In the genomic region with DNA sequence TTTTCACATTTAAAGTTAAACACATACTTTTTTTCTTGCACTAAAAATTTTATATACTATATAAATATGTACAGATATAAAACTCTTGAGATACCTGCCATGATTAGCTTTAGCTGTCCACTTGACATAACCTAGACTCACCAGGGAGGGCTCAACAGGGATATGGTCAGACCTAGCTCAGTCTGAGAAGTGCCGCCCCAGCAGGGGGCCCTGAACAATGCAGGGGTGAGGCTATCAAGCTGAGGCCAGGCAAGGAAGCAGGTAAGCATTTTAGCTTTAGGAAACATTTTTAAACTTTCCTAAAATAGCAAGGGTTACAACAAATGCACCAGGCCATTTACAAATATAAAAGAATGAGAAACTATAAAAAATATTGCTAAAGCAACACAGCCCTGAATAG, we compare ENCODE assay signal across 22 mouse cellular contexts.
"Had no signal": no experiment of that assay in that cellular context is flagged by ENCODE, and none has a peak within 500 bp of the region (broad histone marks: within the 10 kb centered on the region; RNA-seq: fewer than 3 reads in every experiment).

No protein-coding gene starts in this region.

- DNase-seq: gastrocnemius, postnatal 10 days; gastrocnemius, postnatal 25 days; heart, adult 18-20 months; kidney, adult 11 months; kidney, adult 2 months; kidney, adult 9 months; kidney, postnatal 14 days; kidney, postnatal 36 days; liver; liver, embryonic 13.5 days; liver, postnatal 0 days had no signal

- H3K4me3 ChIP-seq: heart, embryonic 10.5 days; heart, embryonic 12.5 days; hindbrain, embryonic 13.5 days; hindbrain, embryonic 15.5 days; kidney, embryonic 15.5 days; left cerebral cortex, adult 2 months; limb, embryonic 10.5 days; limb, embryonic 12.5 days; liver, embryonic 13.5 days; liver, embryonic 15.5 days had no signal

- H3K27ac ChIP-seq: heart, embryonic 10.5 days; hindbrain, embryonic 13.5 days; hindbrain, embryonic 15.5 days; hindbrain, postnatal 0 days; kidney, embryonic 15.5 days; kidney, postnatal 0 days; left cerebral cortex, adult 2 months; limb, embryonic 10.5 days; limb, embryonic 12.5 days; liver, embryonic 13.5 days; liver, embryonic 15.5 days had no signal
